Mouse (Mus musculus): ENCODE measurements at regions not wholly inside any gene's neighbourhood (a gene's known extent, or its start where the extent isn't known, plus 50 kb on each side); places are given as distances from the start of the nearest gene placed in this dataset.

- DNase-seq (ENCODE audit: low spot score): no peak
These were observed 314.9 kb downstream of the Mllt3 start for GRCm38 (mm10) chr4:87718166-87718805.

- no peak for DNase-seq (ENCODE audit: low spot score)
These were observed 317.8 kb downstream of the Mllt3 start for GRCm38 (mm10) chr4:87715212-87715933.

- DNase-seq (ENCODE audit: low spot score): no peak
These were observed 320.5 kb downstream of the Mllt3 start for GRCm38 (mm10) chr4:87712691-87713090.

- no peak for DNase-seq (ENCODE audit: low spot score)
These were observed 320.9 kb downstream of the Mllt3 start for GRCm38 (mm10) chr4:87712286-87712685.

- no peak for DNase-seq (ENCODE audit: low spot score)
These were observed 321.9 kb downstream of the Mllt3 start for GRCm38 (mm10) chr4:87711185-87711827.

GRCm38 (mm10) chr4:87708981-87709645, 324.1 kb downstream of the Mllt3 start:
- no peak for DNase-seq (ENCODE audit: low spot score)

- no peak for DNase-seq (ENCODE audit: low spot score)
These were observed 325.8 kb downstream of the Mllt3 start for GRCm38 (mm10) chr4:87707386-87707785.

- DNase-seq (ENCODE audit: low spot score): no peak
These were observed 330.3 kb downstream of the Mllt3 start for GRCm38 (mm10) chr4:87702834-87703233.

GRCm38 (mm10) chr4:87702290-87702689, 330.9 kb downstream of the Mllt3 start:
- DNase-seq (ENCODE audit: low spot score): no peak

- DNase-seq (ENCODE audit: low spot score): no peak
These were observed 332.1 kb downstream of the Mllt3 start for GRCm38 (mm10) chr4:87701024-87701423.

GRCm38 (mm10) chr4:87700508-87700907, 332.7 kb downstream of the Mllt3 start:
- no peak for DNase-seq (ENCODE audit: low spot score)

- DNase-seq (ENCODE audit: low spot score): no peak
These were observed 333.6 kb downstream of the Mllt3 start for GRCm38 (mm10) chr4:87699586-87699985.

GRCm38 (mm10) chr4:87698750-87699149, 334.4 kb downstream of the Mllt3 start:
- no peak for DNase-seq (ENCODE audit: low spot score)

- DNase-seq (ENCODE audit: low spot score): no peak
These were observed 336.2 kb downstream of the Mllt3 start for GRCm38 (mm10) chr4:87696921-87697320.

GRCm38 (mm10) chr4:87695811-87696210, 337.4 kb downstream of the Mllt3 start:
- DNase-seq (ENCODE audit: low spot score): no peak

GRCm38 (mm10) chr4:87692741-87693140, 340.4 kb downstream of the Mllt3 start:
- DNase-seq (ENCODE audit: low spot score): no peak

GRCm38 (mm10) chr4:87684952-87685351, 348.2 kb downstream of the Mllt3 start:
- no peak for DNase-seq (ENCODE audit: low spot score)

GRCm38 (mm10) chr4:87682783-87683182, 350.4 kb downstream of the Mllt3 start:
- DNase-seq (ENCODE audit: low spot score): no peak

- no peak for DNase-seq (ENCODE audit: low spot score)
These were observed 362.1 kb downstream of the Mllt3 start for GRCm38 (mm10) chr4:87671101-87671500.

- no peak for DNase-seq (ENCODE audit: low spot score)
These were observed 363.0 kb downstream of the Mllt3 start for GRCm38 (mm10) chr4:87670167-87670566.

GRCm38 (mm10) chr4:87669480-87669879, 363.7 kb downstream of the Mllt3 start:
- DNase-seq (ENCODE audit: low spot score): no peak

GRCm38 (mm10) chr4:87668314-87668713, 364.9 kb downstream of the Mllt3 start:
- DNase-seq (ENCODE audit: low spot score): no peak

Measured in urinary bladder, adult 2 months (tissue).